Mouse (Mus musculus) brain, adult 2 months (tissue): ENCODE data around the gene A430078G23Rik.

ENCODE experiments used
- DNase-seq: peaks from one replicate; pipeline ENCODE4 v3.0.0; 2011; ENCODE audit warnings: low read depth, low spot score

The A430078G23Rik gene

DNA sequence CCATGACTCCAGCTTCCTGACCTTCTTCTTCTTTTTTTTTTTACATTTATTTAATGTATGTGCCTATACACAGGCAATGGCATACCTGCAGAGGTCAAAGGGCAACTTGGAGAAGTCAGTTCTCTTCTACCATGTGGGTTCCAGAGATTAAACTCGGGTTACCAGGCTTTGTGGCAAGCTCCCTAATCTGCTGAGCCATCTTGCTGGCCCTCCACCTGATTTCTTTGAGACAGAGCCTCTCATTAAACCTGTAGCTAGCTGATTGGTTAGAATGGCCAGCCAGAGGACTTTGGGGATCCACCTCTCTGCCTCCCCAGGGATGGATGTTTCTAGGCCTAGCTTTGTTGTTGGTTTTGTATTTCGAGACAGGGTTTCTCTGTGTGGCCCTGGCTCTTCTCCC lies 57.9 kb downstream of the A430078G23Rik start:
- no peak for DNase-seq

DNA sequence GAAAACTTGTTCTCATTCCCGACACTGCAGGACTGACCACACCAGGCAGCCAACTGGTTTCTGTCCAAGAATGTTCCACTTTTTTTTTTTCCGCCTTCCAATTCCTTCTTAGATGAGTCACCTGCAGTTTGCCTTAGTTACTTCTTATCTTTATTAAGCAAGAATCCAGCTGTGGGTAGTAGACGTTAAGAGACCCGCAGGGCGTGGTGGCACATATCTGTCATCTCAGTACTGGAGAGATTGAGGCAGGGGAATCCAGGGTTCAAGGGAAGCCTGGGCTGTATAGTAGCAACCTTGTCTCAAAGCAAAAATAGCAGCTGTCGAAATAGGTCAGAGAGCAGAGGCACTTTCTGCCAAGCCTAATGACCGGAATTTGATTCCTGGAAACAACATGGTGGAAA lies 58.7 kb downstream of the A430078G23Rik start:
- peak; percentile 28 for DNase-seq

DNA sequence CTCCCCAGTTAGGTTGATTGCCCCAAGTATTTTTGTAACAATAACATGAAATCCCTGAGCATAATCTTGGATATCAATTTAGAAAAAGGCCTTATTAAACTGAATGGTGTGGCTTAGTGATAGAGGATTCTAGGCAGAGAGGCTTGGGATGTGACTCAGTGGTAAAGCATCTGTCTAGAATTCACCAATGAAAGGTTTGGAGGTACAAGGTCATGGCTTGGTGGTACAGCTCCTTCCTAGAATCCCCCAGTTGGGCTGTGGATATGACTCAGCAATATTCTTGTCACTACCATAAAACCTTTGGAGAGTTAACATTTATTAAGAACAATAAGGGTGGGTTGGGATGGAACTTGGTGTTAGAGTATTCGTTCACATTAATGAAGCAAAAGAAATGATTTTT lies 59.6 kb downstream of the A430078G23Rik start:
- DNase-seq: no peak

DNA sequence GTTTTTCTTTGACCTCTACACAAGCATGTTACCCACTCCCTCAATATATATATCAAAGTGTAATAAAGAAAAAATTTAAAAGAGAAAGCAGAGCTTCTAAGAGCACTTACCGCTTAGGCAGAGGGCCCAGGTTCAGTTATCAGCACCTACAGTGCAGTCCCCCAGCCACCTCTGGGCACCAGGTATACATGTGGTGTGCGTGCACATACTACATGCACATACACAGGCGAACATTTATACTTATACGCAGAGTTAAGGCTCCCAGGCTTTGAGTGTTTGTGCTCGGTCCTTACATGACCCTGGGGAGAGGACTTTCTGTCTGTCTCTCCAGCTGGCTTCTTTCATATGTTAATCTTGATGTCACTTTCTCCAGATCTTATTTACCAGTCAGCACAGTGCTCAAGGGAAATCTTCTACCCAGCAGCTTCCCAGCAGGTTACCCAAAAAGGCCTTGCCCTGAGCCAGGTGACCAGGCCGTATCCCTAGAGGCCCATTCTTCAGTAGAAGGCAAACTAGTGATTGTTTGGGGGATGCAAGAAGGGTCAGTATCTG lies 61.5 kb downstream of the A430078G23Rik start:
- DNase-seq: no peak

DNA sequence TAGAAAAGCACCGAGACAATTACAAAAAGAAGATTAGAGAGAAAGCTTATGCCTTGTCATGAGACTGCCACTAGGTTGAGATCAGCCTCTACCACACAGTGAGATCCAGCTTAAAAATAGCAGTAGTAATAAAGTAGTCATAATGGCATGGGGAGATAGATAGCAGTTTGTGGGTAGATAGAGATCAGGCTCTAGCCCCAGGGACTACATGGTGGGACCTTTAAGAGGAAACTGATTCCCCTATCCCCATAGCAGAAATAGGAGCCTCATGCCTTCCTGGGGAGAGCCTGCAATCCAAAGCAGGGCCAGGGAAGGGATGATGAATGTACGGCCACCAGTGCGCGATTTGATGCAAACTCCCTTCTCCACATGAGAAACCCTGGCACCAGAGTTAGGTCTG lies 62.0 kb downstream of the A430078G23Rik start:
- no peak for DNase-seq

DNA sequence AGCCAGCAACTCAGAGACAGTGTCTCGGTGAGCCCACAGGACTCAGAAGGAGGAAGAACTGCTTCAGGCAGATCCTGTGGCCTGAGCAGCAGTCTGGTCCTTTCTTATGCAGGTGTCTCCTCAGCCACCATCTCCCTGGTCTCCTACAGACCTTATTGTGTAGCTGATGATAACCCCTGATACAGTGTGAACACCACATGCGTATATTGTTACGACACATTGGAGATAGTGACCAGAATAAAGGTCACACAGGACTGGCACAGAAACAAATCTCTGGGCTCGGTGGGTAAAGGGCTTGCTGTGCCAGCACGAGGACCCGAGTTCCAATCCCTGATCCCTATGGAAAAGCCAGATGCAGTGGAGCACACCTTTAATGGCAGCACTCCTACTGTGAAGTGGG lies 62.4 kb downstream of the A430078G23Rik start:
- DNase-seq: no peak

DNA sequence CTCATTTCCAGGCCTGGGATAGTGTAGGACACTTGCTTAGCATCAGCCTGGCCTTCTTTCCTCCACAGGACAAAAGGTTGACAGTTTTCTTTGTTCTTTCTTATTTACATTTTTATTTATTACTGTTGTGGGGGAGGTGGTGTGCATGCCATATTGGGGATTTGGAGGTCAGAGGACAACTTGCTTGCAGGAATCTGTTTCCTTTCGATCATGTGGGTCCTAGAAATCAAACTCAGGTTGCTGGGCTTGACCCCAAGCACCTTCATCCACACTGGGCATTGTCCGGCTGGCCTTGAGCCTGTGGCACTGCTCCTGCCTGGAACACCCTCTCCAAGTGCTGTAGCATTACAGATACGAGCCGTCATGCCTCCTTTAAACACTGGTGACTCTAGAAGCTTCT lies 63.6 kb downstream of the A430078G23Rik start:
- DNase-seq: no peak

DNA sequence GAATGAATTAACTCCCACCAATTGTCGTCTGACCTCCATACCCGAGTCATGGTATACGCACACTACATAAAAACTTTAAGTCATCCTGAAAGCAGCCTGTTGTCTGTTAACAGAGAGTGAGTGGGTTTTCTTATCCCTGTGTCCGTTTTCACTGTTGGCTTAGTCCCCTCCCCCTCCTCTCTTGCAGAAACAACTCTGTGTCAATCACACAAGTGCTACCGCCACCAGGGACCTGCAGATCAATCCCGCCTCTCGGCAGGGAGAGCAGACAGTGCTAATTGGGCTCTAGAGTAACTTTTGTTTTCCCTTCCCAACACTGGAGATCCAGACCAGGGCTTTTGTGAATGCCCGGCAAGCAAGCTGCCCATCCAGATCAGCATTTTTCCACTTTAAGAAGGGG lies 64.2 kb downstream of the A430078G23Rik start:
- no peak for DNase-seq

DNA sequence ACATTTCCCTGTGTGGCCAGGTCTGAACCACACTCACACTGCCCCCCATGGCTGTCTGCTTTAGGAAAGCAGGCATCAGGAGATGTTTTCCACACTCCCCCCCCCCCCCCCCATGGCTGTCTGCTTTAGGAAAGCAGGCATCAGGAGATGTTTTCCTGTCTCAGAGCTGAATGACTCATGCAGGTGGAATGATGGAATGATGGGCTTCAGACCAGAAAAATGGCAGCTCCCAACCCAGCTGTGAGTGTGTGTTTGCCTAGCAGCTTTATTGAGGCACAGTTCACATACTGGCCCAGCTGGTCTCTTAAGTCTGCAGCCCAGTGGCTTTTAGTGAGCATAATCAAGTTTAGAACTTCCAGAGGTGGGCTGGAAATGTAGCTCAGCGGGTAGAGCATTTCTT lies 64.9 kb downstream of the A430078G23Rik start:
- no peak for DNase-seq

DNA sequence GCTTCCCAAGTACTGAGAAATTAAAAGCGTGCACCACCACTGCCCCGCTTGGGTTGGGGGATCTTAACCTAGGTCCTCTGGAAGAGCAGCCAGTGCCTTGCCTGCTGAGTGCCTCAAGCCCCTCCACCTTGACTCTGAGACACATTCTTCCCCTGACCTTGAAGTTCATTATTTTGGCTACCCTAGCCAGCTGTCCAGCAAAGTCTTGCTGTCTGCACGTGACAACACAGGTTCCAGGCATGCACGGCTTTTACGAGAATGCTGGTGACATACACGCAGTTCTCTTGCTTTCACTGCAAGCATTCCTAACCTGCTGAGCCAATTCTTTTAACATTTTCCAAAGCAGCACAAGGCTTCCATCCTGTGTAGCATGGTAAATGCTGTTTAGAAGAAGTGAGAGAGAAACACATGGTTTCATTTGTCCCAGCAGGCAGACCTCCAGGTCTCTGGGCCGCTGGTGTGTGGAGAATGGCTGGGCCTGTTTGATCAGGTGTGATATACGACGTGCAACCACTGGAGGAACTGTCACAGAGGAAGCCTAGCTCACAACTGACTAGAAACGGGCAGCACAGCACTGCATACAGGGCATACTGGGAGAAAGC lies 67.0 kb downstream of the A430078G23Rik start:
- DNase-seq: no peak

DNA sequence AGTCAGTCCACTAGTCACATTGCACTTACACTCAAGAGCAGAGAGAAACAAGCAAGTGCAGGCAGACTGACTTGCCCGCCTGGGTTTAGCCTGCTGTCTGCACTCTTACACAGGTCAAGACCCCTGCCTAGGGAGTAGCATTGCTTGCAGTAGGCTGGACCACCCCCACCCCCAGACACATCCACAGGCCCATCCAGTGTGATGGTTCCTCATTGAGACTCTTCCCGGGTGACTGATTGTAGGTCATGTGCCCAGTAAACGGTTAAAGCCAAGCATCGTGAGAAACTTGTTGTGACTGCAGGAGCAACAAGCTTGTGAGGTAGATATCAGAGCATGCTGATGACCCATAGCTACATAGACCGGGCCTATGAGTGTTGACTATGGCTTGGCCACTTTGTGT lies 68.3 kb downstream of the A430078G23Rik start:
- no peak for DNase-seq

DNA sequence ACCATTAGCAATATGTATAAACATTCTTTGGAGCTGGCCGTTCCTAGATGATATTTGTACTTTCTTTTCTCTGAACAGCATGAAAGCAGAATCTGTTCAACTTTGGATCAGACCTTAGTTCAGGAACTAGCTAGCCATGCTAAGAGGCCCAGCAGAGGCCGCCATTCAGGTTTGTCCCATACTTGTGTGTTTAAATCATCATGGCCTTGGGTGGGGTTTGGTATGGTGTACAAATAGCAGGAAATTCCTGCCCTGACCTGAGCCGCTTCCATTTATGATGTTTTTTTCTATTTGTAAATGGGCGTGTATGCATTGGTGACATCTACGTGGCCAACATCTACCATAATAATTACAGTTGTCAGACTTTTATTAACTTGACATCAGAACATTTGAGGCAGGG lies 72.0 kb downstream of the A430078G23Rik start:
- DNase-seq: no peak

DNA sequence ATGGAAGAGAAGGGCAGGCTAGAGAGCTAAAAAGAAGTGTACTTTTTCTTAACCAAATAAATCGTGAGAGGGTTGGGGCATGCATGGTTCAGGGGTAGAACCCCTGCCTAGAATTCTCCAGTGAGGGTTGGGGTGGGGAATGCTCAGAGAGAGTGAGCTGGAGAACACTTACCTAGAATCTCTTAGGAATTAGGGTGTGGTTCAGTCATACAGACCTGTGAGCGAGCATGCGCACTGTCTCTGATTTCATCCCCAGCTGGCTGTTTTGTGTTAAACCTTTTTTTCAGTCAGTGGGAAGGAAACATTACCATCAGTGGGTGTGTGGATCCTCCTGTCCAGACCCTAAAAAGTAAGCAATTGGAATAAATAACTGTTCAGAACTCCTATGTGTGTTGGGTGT lies 73.0 kb downstream of the A430078G23Rik start:
- no peak for DNase-seq

DNA sequence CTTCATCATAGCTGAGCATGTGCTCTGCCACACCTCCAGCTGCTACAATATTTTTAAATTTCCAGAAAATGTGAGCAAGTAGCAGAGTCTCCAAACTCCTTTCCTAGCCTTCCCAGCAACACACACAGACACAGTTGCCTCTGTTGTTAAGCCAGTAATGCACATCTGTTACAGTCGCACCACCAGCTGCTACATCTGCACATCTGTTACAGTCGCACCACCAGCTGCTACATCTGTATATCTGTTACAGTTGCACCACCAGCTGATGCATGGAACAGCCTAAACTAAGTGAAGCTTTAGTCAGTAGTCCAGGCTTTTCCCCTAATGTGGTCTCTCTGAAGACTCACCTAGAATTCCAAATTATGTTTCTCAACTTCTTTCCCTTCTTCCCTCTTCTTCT lies 75.2 kb downstream of the A430078G23Rik start:
- peak; percentile 29 for DNase-seq

DNA sequence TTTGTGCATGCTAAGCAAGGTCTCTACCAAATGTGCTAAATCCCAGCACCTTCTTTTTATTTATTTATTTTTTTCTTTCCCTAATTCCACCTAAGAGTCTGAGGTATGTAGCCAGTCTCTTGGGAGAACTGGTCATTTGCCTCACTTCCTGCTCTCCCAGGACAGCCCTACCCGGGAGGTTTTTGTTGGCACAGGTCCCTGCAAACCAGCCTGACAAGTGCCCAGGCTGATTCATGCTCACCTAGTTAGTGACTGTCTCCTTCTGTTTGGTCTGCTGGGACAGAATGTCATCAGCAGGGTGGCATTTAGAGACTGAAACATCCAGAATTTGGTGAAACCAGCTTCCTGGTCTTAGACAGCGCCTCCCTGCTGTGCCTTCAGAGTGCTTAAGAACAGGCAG lies 76.8 kb downstream of the A430078G23Rik start:
- peak; percentile 83 for DNase-seq

DNA sequence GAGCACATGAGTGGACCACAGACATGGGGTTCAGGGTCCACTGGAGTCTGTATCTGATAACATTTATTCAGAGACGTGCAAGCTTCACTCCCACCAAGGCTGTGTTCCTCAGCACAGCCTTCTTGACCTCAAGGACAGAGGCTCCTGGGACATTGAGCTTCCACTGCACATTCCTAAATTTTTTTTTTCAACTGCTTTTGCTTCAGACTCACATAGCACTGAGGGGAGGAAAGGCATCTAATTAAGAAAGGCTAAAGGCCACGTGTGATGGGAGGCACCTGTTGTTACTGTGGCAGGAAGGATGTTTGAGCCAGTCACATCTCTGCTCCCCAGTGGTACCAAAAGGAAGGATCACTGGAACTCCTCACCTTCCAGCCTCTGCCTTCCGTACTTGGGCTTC lies 77.9 kb downstream of the A430078G23Rik start:
- DNase-seq: no peak

DNA sequence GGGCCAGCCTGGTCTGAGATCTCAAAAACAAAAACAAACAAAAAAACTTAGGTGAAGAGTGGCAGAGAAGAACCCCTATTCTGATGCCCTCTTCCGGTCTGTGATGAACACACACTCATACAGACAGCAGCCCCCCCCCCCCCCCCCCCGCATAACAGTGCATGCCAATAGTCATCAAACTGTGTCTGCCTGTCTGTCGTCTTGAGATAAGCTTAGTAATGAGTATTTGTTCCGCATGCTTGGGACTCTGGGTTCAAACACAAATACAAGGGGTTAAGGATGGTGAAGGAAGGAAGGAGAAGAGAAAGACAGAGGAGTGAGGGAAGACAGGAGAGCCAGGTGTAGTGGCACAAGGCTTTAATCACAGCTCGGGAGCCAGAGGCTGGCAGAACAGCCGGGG lies 83.3 kb downstream of the A430078G23Rik start:
- DNase-seq: no peak

DNA sequence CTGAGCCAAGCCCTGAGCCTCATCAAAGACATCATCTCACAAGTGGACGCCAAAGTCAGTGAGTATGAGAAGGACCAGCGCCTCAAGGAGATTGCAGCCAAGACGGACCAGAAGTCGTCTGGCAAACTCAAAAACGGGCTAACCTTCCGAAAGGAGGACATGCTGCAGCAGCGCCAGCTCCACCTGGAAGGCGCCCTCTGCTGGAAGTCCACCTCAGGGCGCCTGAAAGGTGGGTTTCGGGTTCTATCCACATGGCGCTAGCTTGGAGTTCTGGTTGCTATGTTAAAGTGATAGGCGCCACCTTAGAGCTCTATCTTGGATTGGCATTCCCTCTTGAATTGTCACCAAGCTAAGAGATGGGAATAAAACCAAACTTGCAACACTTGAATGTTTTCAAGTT lies 86.3 kb downstream of the A430078G23Rik start:
- no peak for DNase-seq
